Mouse (Mus musculus) midbrain, embryonic 11.5 days (tissue): ENCODE data around the gene Gpr146. TPM values are rescaled to one million over a fixed set of nuclear protein-coding genes. Genes with fewer than 3 reads are reported as not detected.
A peak's percentile ranks its signal among the peaks of the same experiment; 100 is the strongest.

Source experiments
- ATAC-seq: fragments of 200-750 bp; cut with Nextera tagmentation; 2 replicates; pipeline ENCODE4 v1.8.0; 2017; ENCODE audit warnings: moderate TSS enrichment, moderate library complexity; ENCODE audit not compliant: low FRiP score
- DNase-seq: peaks from one replicate; pipeline ENCODE4 v3.0.0; 2015; ENCODE audit warnings: low spot score; ENCODE audit errors: missing footprints
- H3K27ac ChIP-seq: fragments of 300-500 bp; sonication (generic); 2 replicates; pipeline ENCODE4 v1.5.1; 2014; ENCODE audit warnings: low read depth, low read length
- H3K27me3 ChIP-seq: fragments of 300-500 bp; sonication (generic); 2 replicates; pipeline ENCODE4 v1.6.1; 2014; ENCODE audit warnings: mild to moderate bottlenecking, low read length, moderate library complexity, mixed read lengths; ENCODE audit not compliant: control insufficient read depth, insufficient read depth
- H3K36me3 ChIP-seq: fragments of 300-500 bp; sonication (generic); 2 replicates; pipeline ENCODE4 v1.6.1; 2014; ENCODE audit warnings: mild to moderate bottlenecking, low read length, moderate library complexity, mixed read lengths; ENCODE audit not compliant: control insufficient read depth, insufficient read depth
- H3K4me1 ChIP-seq: fragments of 300-500 bp; sonication (generic); 2 replicates; pipeline ENCODE4 v1.6.1; 2014; ENCODE audit warnings: low read length; ENCODE audit not compliant: control insufficient read depth, insufficient read depth
- H3K4me2 ChIP-seq: fragments of 300-500 bp; sonication (generic); 2 replicates; pipeline ENCODE4 v1.6.1; 2014; ENCODE audit warnings: mild to moderate bottlenecking, moderate library complexity
- H3K4me3 ChIP-seq: fragments of 300-500 bp; sonication (generic); 2 replicates; pipeline ENCODE4 v1.5.1; 2014; ENCODE audit warnings: low read depth, low read length
- H3K9ac ChIP-seq: fragments of 300-500 bp; sonication (generic); 2 replicates; pipeline ENCODE4 v1.6.1; 2014; ENCODE audit warnings: low read length
- H3K9me3 ChIP-seq: fragments of 300-500 bp; sonication (generic); 2 replicates; pipeline ENCODE4 v1.6.1; 2016; ENCODE audit warnings: low read length; ENCODE audit not compliant: control insufficient read depth
- WGBS: fragments of 180-500 bp; shearing (Covaris S2); extraction: QIAGEN DNeasy Blood & Tissue Kit; methylation state at CpG from one replicate; pipeline ENCODE4 v1.1.7; 2014; 5-methylcytosine and 5-hydroxymethylcytosine counted together
- polyA plus RNA-seq: library from polyadenylated mRNA; unstranded; fragments of >200 nt; fragmentation: Nextera tagmentation; extraction: Ambion mirVana; gene quantifications from 2 replicates; pipeline ENCODE4 v1.2.1, GENCODE M21; 2014

Gpr146 gene
- polyA plus RNA-seq, 1 experiment from 2014 or later: 1.5 TPM

DNA sequence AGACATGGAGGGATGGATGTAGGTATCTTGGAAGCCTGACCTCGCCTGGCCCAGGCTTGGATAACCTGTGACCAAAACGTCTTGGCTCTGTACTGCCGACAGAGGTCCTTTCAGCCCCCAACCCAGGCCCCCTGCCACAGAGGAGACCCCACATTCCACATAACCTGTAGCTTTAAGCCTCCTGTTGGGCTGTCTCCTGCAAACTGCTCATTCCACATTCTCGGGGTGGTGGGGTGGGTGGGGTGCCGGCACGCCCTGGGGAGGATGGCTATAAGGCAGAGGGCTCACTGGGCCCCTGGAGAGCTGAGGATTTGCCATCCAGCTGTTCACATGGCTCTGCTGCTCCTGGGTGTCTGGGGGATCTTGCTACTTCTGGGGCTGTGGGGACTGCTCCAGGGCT is 25.2 kb upstream of the Gpr146 start, which contains the start of gene Cyp2w1:
TSS of gene Cyp2w1 (plus strand) at position 301 of the 400 bp plus-strand sequence.
- DNase-seq (no peak), ATAC-seq (no peak)
- H3K4me1 ChIP-seq: no peaks in the 10 kb centered on the region
- H3K4me2 ChIP-seq: no peak within 1 kb of the TSS
- H3K9ac ChIP-seq: no peak within 1 kb of the TSS
- no peak within 1 kb of the TSS for H3K4me3 ChIP-seq
- H3K9me3 ChIP-seq: no peaks in the 10 kb centered on the region
- no peaks in the 10 kb centered on the region for H3K36me3 ChIP-seq
- H3K27me3 ChIP-seq: no peaks in the 10 kb centered on the region
- no peak within 1 kb of the TSS for H3K27ac ChIP-seq
- WGBS: 62% methylated on average over 6 of the region's 6 CpGs

DNA sequence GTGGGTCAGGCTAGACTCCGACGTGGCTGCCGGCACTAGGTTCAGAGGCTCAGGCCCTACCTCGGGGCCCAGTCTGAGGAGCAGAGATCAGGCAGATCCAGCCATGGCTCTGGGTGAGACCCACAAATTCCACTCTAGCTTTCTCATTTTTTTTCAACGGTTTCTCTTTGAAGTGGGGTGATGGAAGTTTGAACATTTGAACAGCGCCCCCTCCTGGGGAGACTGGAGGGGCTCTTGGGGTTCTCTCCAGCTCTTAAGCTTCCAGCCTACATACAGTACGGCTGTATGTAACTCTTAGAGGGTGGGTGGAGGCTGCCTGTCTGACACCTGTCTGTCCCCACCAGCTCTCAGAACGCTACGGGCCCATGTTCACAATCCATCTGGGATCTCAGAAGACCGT is 24.0 kb upstream of the Gpr146 start:
- H3K9me3 ChIP-seq: no peaks in the 10 kb centered on the region
- no peak overlapping the region for H3K27ac ChIP-seq
- no peaks in the 10 kb centered on the region for H3K27me3 ChIP-seq
- no peaks in the 10 kb centered on the region for H3K36me3 ChIP-seq
- ATAC-seq: no peak
- DNase-seq: peak; percentile 90
- H3K4me2 ChIP-seq: no peak overlapping the region
- no peak overlapping the region for H3K9ac ChIP-seq
- H3K4me1 ChIP-seq: no peaks in the 10 kb centered on the region
- no peak overlapping the region for H3K4me3 ChIP-seq
- WGBS: 63% methylated on average over 10 of the region's 10 CpGs

DNA sequence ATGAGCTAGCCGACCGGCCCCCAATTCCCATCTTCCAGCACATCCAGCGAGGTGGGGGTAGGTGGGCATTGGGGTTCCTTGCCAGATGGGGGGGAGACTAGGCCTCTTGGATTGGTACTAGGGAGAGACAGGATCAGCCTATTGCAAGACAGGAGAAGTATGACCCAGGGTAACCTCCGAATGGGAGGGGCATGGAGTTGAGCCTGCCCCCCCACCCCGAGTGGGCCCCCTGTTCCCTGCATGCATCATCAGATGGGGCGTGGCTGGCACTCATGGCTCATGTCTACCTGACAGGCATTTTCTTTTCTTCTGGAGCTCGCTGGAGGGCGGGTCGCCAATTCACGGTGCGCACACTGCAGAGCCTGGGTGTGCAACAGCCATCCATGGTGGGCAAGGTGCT is 23.6 kb upstream of the Gpr146 start:
- ATAC-seq (no peak), DNase-seq (no peak)
- Histone ChIP-seq H3K9ac (no peak overlapping the region), H3K4me1 (no peaks in the 10 kb centered on the region), H3K4me3 (no peak overlapping the region), H3K4me2 (no peak overlapping the region), H3K27me3 (no peaks in the 10 kb centered on the region), H3K36me3 (no peaks in the 10 kb centered on the region), H3K27ac (no peak overlapping the region), H3K9me3 (no peaks in the 10 kb centered on the region)
- 88% methylated on average over 11 of the region's 11 CpGs for WGBS

- ATAC-seq (peak; percentile 27; the same call in 1 of the 2 replicates), DNase-seq (peak; percentile 97)
- 36% methylated on average over 19 of the region's 19 CpGs for WGBS
- Histone ChIP-seq H3K4me1 (no peaks in the 10 kb centered on the region), H3K9ac (no peak overlapping the region), H3K27ac (no peak overlapping the region), H3K4me2 (no peak overlapping the region), H3K36me3 (no peaks in the 10 kb centered on the region), H3K4me3 (no peak overlapping the region), H3K27me3 (no peaks in the 10 kb centered on the region), H3K9me3 (no peaks in the 10 kb centered on the region)
These were observed 22.2 kb upstream of the Gpr146 start for GRCm38 (mm10) chr5:139355235-139355772.

GRCm38 (mm10) chr5:139358653-139359052 is 18.8 kb upstream of the Gpr146 start:
- Histone ChIP-seq H3K4me2 (no peak overlapping the region), H3K36me3 (no peaks in the 10 kb centered on the region), H3K4me1 (no peaks in the 10 kb centered on the region), H3K27me3 (no peaks in the 10 kb centered on the region), H3K9me3 (no peaks in the 10 kb centered on the region), H3K4me3 (no peak overlapping the region), H3K9ac (no peak overlapping the region), H3K27ac (no peak overlapping the region)
- ATAC-seq: peak; percentile 15; the same call in 1 of the 2 replicates
- 81% methylated on average over 2 of the region's 2 CpGs for WGBS
- DNase-seq: no peak

DNA sequence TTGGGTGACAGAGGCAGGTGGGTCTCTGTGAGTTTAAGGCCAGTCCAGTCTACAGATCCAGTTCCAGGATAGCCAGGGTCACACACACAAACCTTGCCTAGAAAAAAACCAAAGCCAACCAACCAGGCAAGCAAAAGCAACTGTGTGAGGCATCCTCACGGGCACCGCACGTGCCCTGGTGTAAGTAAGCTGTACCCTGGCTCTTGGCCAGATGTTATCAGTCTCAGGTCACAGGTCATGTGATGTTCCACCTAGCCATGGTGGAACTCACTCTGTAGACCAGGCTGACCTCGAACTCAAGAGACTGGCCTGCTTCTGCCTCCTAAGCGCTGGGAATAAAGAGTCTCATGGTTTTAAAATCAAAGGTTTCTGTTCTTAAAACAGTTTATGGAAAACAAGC is 18.3 kb upstream of the Gpr146 start:
- WGBS: 94% methylated on average over 5 of the region's 5 CpGs
- Histone ChIP-seq H3K27ac (no peak overlapping the region), H3K4me1 (no peaks in the 10 kb centered on the region), H3K9me3 (no peaks in the 10 kb centered on the region), H3K9ac (no peak overlapping the region), H3K36me3 (no peaks in the 10 kb centered on the region), H3K4me3 (no peak overlapping the region), H3K4me2 (no peak overlapping the region), H3K27me3 (no peaks in the 10 kb centered on the region)
- no peak for DNase-seq
- no peak for ATAC-seq

DNA sequence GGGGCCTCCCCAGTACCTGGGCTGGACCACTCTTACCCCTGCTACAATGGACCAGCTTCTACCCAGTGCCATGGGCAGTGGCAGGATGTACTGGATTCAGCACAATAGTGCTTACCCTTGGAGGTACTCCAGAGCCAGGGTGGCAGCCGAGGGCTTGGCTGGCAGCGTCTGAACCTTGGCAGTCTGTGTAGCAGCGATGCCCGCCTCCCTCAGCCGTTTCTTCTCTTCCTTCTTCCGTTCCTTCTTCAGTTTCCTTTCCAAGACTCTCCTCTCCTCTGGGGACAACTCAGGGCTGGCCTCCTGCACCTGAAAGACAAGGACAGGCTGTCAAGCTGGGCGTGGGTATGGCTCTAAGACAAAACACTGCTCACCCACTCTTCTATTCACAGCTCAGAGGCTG is 13.6 kb upstream of the Gpr146 start:
- Histone ChIP-seq H3K9ac (no peak overlapping the region), H3K4me2 (no peak overlapping the region), H3K27me3 (no peaks in the 10 kb centered on the region), H3K27ac (no peak overlapping the region), H3K9me3 (no peaks in the 10 kb centered on the region), H3K4me1 (peaks cover 3% of the 10 kb centered on the region), H3K36me3 (no peaks in the 10 kb centered on the region), H3K4me3 (no peak overlapping the region)
- 72% methylated on average over 7 of the region's 7 CpGs for WGBS
- no peak for ATAC-seq
- DNase-seq: no peak

- H3K4me2 ChIP-seq: no peak overlapping the region
- peak; percentile 99 for DNase-seq
- ATAC-seq: peak; percentile 54
- peaks cover 3% of the 10 kb centered on the region for H3K4me1 ChIP-seq
- no peaks in the 10 kb centered on the region for H3K9me3 ChIP-seq
- H3K27me3 ChIP-seq: no peaks in the 10 kb centered on the region
- no peak overlapping the region; the same call in 1 of the 2 replicates for H3K9ac ChIP-seq
- H3K36me3 ChIP-seq: no peaks in the 10 kb centered on the region
- 40% methylated on average over 12 of the region's 12 CpGs for WGBS
- no peak overlapping the region for H3K4me3 ChIP-seq
- H3K27ac ChIP-seq: no peak overlapping the region
These were observed 13.1 kb upstream of the Gpr146 start for GRCm38 (mm10) chr5:139364260-139364910.

DNA sequence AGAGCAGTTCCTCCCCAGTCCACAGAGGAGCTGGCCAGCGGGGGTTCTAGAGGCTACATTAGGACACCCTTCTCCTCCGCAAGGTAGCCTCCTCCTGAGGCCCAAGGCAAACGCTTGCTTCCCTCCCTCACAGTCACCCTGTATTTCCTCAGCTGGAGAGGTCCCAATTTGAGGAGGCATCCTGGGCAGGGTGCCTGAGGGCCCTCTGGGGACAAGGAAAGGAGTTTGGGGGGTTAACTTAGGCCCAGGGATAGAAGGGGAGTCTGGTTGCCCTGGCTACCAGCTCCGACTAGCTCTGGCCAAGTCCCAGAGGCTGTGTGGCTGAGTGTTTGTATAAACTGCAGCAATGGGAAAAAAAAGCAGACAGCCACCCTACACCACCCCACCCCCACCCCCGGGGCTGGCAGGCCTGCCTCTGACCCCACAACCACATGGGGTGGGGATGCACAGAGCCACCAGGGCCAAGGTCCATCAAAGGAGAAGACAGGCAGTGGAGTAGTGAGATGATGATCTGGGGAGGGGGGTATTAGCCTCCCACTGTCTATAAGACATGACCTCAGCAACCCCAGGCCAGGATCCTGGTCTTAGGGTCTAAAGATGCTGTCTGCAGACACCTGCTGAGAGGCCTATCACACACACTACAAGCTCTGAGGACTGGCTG is 12.5 kb upstream of the Gpr146 start:
- ATAC-seq: peak; percentile 26; the same call in 1 of the 2 replicates
- Histone ChIP-seq H3K4me1 (peaks cover 3% of the 10 kb centered on the region), H3K4me2 (no peak overlapping the region), H3K27ac (no peak overlapping the region), H3K4me3 (no peak overlapping the region), H3K36me3 (no peaks in the 10 kb centered on the region), H3K27me3 (no peaks in the 10 kb centered on the region), H3K9me3 (no peaks in the 10 kb centered on the region), H3K9ac (no peak overlapping the region; the same call in 1 of the 2 replicates)
- 35% methylated on average over 5 of the region's 5 CpGs for WGBS
- peak; percentile 91 for DNase-seq
